Comparison of ENCODE assay signal across 24 mouse cellular contexts in the genomic region with DNA sequence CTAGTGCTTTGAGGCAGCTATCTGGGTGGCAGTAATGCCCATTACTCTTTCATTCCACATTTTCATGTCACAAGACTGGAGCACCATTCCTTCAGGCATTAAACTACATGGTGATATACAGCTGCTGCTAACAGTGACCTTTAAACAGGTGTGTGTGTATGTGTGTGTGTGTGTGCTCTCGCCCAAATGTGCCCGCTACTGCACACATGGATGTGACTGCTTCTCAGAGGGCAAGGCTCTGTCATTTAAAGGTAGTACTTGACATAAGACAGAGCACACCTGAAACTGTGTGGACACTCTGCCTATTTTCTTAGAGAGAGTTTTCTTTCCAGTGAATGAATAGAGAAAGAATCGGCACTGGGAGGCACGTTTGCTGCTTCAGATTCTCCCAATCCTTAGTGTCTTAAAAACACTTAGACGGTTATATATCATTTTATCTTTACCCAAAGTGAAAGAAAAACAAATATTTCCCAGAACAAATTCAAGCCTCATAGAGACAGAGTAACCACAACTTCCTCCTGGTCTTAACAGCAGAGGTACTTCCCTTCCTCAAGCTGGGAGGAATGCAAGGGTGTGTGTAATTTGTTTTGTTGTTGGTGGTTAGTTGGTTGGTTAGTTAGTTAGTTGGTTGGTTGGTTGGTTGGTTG.
A peak's percentile ranks its signal among the peaks of the same experiment; 100 is the strongest.
DNase-seq lines count a peak whose midpoint lies in the region; ATAC-seq and TF ChIP-seq lines count a peak whose summit lies in the region.
"Had no signal": no experiment of that assay in that cellular context is flagged by ENCODE, and none has a peak within 500 bp of the region (broad histone marks: within the 10 kb centered on the region; RNA-seq: fewer than 3 reads in every experiment).

No protein-coding gene starts in this region.

- no peak for TF ChIP-seq POLR2A in liver, adult 2 months (IDR thresholded peaks at IDR 0.05; ENCODE audit: extremely low read depth, insufficient read depth, low read length)

- no peak overlapping the region for H3K4me3 ChIP-seq in liver, adult 2 months (ENCODE audit: insufficient read depth, low read depth, low read length)
- H3K4me3 ChIP-seq in liver, embryonic 11.5 days (ENCODE audit: low read depth, low read length), result no peak overlapping the region
- no peak overlapping the region for H3K4me3 ChIP-seq in liver, embryonic 13.5 days (replicated peaks)
- H3K4me3 ChIP-seq in forebrain, embryonic 14.5 days (ENCODE audit: low read depth, low read length), result no peak overlapping the region
- H3K4me3 ChIP-seq: embryonic facial prominence, embryonic 15.5 days; forebrain, embryonic 13.5 days; heart, embryonic 13.5 days; limb, embryonic 15.5 days; midbrain, embryonic 12.5 days; myocyte had no signal

- no peaks in the 10 kb centered on the region for H3K27me3 ChIP-seq in liver, adult 2 months (ENCODE audit: control insufficient read depth, insufficient read depth, low read length)
- no peaks in the 10 kb centered on the region for H3K27me3 ChIP-seq in liver, embryonic 11.5 days (replicated peaks; ENCODE audit: control insufficient read depth, insufficient read depth, low read length)
- H3K27me3 ChIP-seq in liver, embryonic 13.5 days, result no peaks in the 10 kb centered on the region
- no peaks in the 10 kb centered on the region for H3K27me3 ChIP-seq in forebrain, embryonic 14.5 days (replicated peaks; ENCODE audit: control insufficient read depth, insufficient read depth, low read length)
- H3K27me3 ChIP-seq: embryonic facial prominence, embryonic 15.5 days; forebrain, embryonic 13.5 days; heart, embryonic 13.5 days; limb, embryonic 15.5 days; midbrain, embryonic 12.5 days had no signal

- 72% methylated on average over 5 of the region's 5 CpGs for WGBS in liver, adult 2 months
- WGBS in liver, embryonic 11.5 days, result 52% methylated on average over 5 of the region's 5 CpGs
- 34% methylated on average over 5 of the region's 5 CpGs for WGBS in liver, embryonic 13.5 days (ENCODE audit: insufficient replicate concordance)
- WGBS in forebrain, embryonic 14.5 days, result 96% methylated on average over 5 of the region's 5 CpGs

- ATAC-seq in liver, embryonic 11.5 days (replicated peaks; ENCODE audit: low FRiP score), result no peak; the same call in 1 of the 2 replicates
- ATAC-seq in liver, embryonic 13.5 days (ENCODE audit: low read depth), result 0 out of 2 replicates have a peak, but pooled peaks have one; percentile 29
- ATAC-seq in inflammation-experienced regulatory T-cells, adult 6 months, result no peak
- ATAC-seq in forebrain, embryonic 14.5 days, result no peak
- ATAC-seq: forebrain, embryonic 13.5 days; hindbrain, postnatal 0 days had no signal

- H3K4me2 ChIP-seq in liver, embryonic 11.5 days, result no peak overlapping the region
- H3K4me2 ChIP-seq in liver, embryonic 13.5 days, result no peak overlapping the region
- H3K4me2 ChIP-seq in forebrain, embryonic 14.5 days (ENCODE audit: low read length), result no peak overlapping the region
- H3K4me2 ChIP-seq: embryonic facial prominence, embryonic 15.5 days; forebrain, embryonic 13.5 days; heart, embryonic 13.5 days; limb, embryonic 15.5 days; midbrain, embryonic 12.5 days had no signal

- no peak overlapping the region for H3K27ac ChIP-seq in liver, adult 2 months (replicated peaks; ENCODE audit: insufficient read depth, low read depth, low read length)
- no peak overlapping the region for H3K27ac ChIP-seq in liver, embryonic 11.5 days (ENCODE audit: low read depth, low read length)
- H3K27ac ChIP-seq in liver, embryonic 13.5 days, result peak overlapping the region; percentile 47; the same call in 1 of the 2 replicates
- no peak overlapping the region for H3K27ac ChIP-seq in forebrain, embryonic 14.5 days (ENCODE audit: low read depth, low read length)
- H3K27ac ChIP-seq: embryonic facial prominence, embryonic 15.5 days; forebrain, embryonic 13.5 days; heart, embryonic 13.5 days; hindbrain, postnatal 0 days; limb, embryonic 15.5 days; midbrain, embryonic 12.5 days; stomach, postnatal 0 days had no signal

- no peaks in the 10 kb centered on the region; the same call in 1 of the 2 replicates for H3K4me1 ChIP-seq in liver, adult 2 months (ENCODE audit: control insufficient read depth, insufficient read depth, low read length)
- H3K4me1 ChIP-seq in liver, embryonic 11.5 days (replicated peaks; ENCODE audit: control insufficient read depth, insufficient read depth, low read length), result no peaks in the 10 kb centered on the region
- H3K4me1 ChIP-seq in liver, embryonic 13.5 days (replicated peaks), result peaks cover 14% of the 10 kb centered on the region
- no peaks in the 10 kb centered on the region for H3K4me1 ChIP-seq in forebrain, embryonic 14.5 days (ENCODE audit: control insufficient read depth, insufficient read depth, low read length)
- H3K4me1 ChIP-seq: embryonic facial prominence, embryonic 15.5 days; forebrain, embryonic 13.5 days; heart, embryonic 13.5 days; limb, embryonic 15.5 days; midbrain, embryonic 12.5 days had no signal

- DNase-seq in liver, adult 2 months (ENCODE audit: extremely low read depth, low read depth, low spot score), result peak; percentile 8
- no peak for DNase-seq in liver, embryonic 11.5 days (ENCODE audit: low spot score)
- DNase-seq in MEL-GATA-1-ER (ENCODE audit: extremely low read depth, low read depth), result peak; percentile 89
- no peak for DNase-seq in liver, embryonic 13.5 days
- peak; percentile 16 for DNase-seq in naive thymus-derived CD4-positive, alpha-beta T cell, adult 2 months (ENCODE audit: low read depth)
- DNase-seq in forebrain, embryonic 14.5 days (ENCODE audit: low spot score), result no peak
- no peak for DNase-seq in embryo, embryonic 11 days
- DNase-seq: adrenal gland, adult 2 months; cerebellum, adult 9-11 months; heart, postnatal 4 days; kidney, adult 18-20 months; kidney, postnatal 36 days; lung, postnatal 10 days; spleen, adult 18-20 months; thymus, postnatal 36 days had no signal

- no peaks in the 10 kb centered on the region for H3K79me2 ChIP-seq in liver, adult 2 months (ENCODE audit: control insufficient read depth, insufficient read depth, low read length)

- no peak overlapping the region for H3K9ac ChIP-seq in liver, adult 2 months (ENCODE audit: low read depth, low read length)
- H3K9ac ChIP-seq in liver, embryonic 11.5 days (ENCODE audit: low read depth, low read length), result no peak overlapping the region
- H3K9ac ChIP-seq in liver, embryonic 13.5 days, result no peak overlapping the region
- H3K9ac ChIP-seq in forebrain, embryonic 14.5 days (ENCODE audit: low read length), result no peak overlapping the region
- H3K9ac ChIP-seq: embryonic facial prominence, embryonic 15.5 days; forebrain, embryonic 13.5 days; heart, embryonic 13.5 days; limb, embryonic 15.5 days; midbrain, embryonic 12.5 days had no signal

- no peaks in the 10 kb centered on the region for H3K9me3 ChIP-seq in liver, embryonic 11.5 days (ENCODE audit: control insufficient read depth, low read length)
- no peaks in the 10 kb centered on the region for H3K9me3 ChIP-seq in liver, embryonic 13.5 days (replicated peaks)
- H3K9me3 ChIP-seq in forebrain, embryonic 14.5 days (replicated peaks; ENCODE audit: control insufficient read depth, low read length), result no peaks in the 10 kb centered on the region
- H3K9me3 ChIP-seq: embryonic facial prominence, embryonic 15.5 days; forebrain, embryonic 13.5 days; heart, embryonic 13.5 days; limb, embryonic 15.5 days; midbrain, embryonic 12.5 days had no signal

- no peaks in the 10 kb centered on the region for H3K36me3 ChIP-seq in liver, adult 2 months (ENCODE audit: control insufficient read depth, insufficient read depth, low read length)
- no peaks in the 10 kb centered on the region for H3K36me3 ChIP-seq in liver, embryonic 11.5 days (ENCODE audit: control insufficient read depth, insufficient read depth, low read length)
- H3K36me3 ChIP-seq in liver, embryonic 13.5 days, result no peaks in the 10 kb centered on the region
- no peaks in the 10 kb centered on the region for H3K36me3 ChIP-seq in forebrain, embryonic 14.5 days (ENCODE audit: control insufficient read depth, insufficient read depth, low read length)
- H3K36me3 ChIP-seq: embryonic facial prominence, embryonic 15.5 days; heart, embryonic 13.5 days; limb, embryonic 15.5 days; midbrain, embryonic 12.5 days had no signal

- no peak for TF ChIP-seq CTCF in liver, adult 2 months (IDR thresholded peaks at IDR 0.05; ENCODE audit: low read depth, low read length)

Comparison
In these comparisons a context has a peak if more than half of its experiments do, and no peak if none do; other contexts are left out.
1. DNase-seq: peak in liver, adult 2 months (single experiment), MEL-GATA-1-ER (single experiment) and naive thymus-derived CD4-positive, alpha-beta T cell, adult 2 months (single experiment); none in liver, embryonic 11.5 days (single experiment), liver, embryonic 13.5 days (single experiment), forebrain, embryonic 14.5 days (single experiment) and embryo, embryonic 11 days (single experiment).